Mouse (Mus musculus) midbrain, embryonic 11.5 days (tissue): ENCODE measurements around the gene 2310046K23Rik. TPM values are rescaled to one million over a fixed set of nuclear protein-coding genes. Genes with fewer than 3 reads are reported as not detected.

Experiments
- ATAC-seq: fragments of 200-750 bp; cut with Nextera tagmentation; 2 replicates; pipeline ENCODE4 v1.8.0; 2017; ENCODE audit warnings: moderate TSS enrichment, moderate library complexity; ENCODE audit not compliant: low FRiP score
- DNase-seq: peaks from one replicate; pipeline ENCODE4 v3.0.0; 2015; ENCODE audit warnings: low spot score; ENCODE audit errors: missing footprints
- H3K27ac ChIP-seq: fragments of 300-500 bp; sonication (generic); 2 replicates; pipeline ENCODE4 v1.5.1; 2014; ENCODE audit warnings: low read depth, low read length
- H3K27me3 ChIP-seq: fragments of 300-500 bp; sonication (generic); 2 replicates; pipeline ENCODE4 v1.6.1; 2014; ENCODE audit warnings: mild to moderate bottlenecking, low read length, moderate library complexity, mixed read lengths; ENCODE audit not compliant: control insufficient read depth, insufficient read depth
- H3K36me3 ChIP-seq: fragments of 300-500 bp; sonication (generic); 2 replicates; pipeline ENCODE4 v1.6.1; 2014; ENCODE audit warnings: mild to moderate bottlenecking, low read length, moderate library complexity, mixed read lengths; ENCODE audit not compliant: control insufficient read depth, insufficient read depth
- H3K4me1 ChIP-seq: fragments of 300-500 bp; sonication (generic); 2 replicates; pipeline ENCODE4 v1.6.1; 2014; ENCODE audit warnings: low read length; ENCODE audit not compliant: control insufficient read depth, insufficient read depth
- H3K4me2 ChIP-seq: fragments of 300-500 bp; sonication (generic); 2 replicates; pipeline ENCODE4 v1.6.1; 2014; ENCODE audit warnings: mild to moderate bottlenecking, moderate library complexity
- H3K4me3 ChIP-seq: fragments of 300-500 bp; sonication (generic); 2 replicates; pipeline ENCODE4 v1.5.1; 2014; ENCODE audit warnings: low read depth, low read length
- H3K9ac ChIP-seq: fragments of 300-500 bp; sonication (generic); 2 replicates; pipeline ENCODE4 v1.6.1; 2014; ENCODE audit warnings: low read length
- H3K9me3 ChIP-seq: fragments of 300-500 bp; sonication (generic); 2 replicates; pipeline ENCODE4 v1.6.1; 2016; ENCODE audit warnings: low read length; ENCODE audit not compliant: control insufficient read depth
- WGBS: fragments of 180-500 bp; shearing (Covaris S2); extraction: QIAGEN DNeasy Blood & Tissue Kit; methylation state at CpG from one replicate; pipeline ENCODE4 v1.1.7; 2014; 5-methylcytosine and 5-hydroxymethylcytosine counted together
- polyA plus RNA-seq: library from polyadenylated mRNA; unstranded; fragments of >200 nt; fragmentation: Nextera tagmentation; extraction: Ambion mirVana; gene quantifications from 2 replicates; pipeline ENCODE4 v1.2.1, GENCODE M21; 2014

2310046K23Rik gene
- not detected in 2 replicates for polyA plus RNA-seq

DNA sequence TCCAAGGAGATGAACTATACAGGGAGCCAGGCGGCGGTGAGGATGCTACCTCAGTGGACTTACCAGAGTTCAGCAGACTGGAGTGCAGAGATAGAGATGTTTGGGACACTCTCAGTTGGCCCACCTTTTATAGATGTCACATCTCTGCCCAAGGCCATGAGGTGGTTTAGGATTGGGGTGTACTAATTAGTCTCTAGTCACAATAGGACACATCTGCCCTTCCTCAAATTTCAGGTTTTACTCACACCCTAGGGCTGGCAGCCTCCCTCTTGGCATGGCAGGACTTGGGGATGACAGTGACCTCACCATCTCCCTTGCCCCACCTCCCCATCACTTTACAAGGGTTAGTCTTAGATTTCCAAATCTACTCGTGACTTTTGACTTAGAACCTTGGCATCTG lies at the start of gene 2310046K23Rik:
Gene 2310046K23Rik, minus strand, starts transcription at position 101 of the 400 bp plus-strand sequence.
- H3K9ac ChIP-seq: no peak within 1 kb of the TSS
- H3K27ac ChIP-seq: no peak within 1 kb of the TSS
- no peak within 1 kb of the TSS for H3K4me2 ChIP-seq
- no peak within 1 kb of the TSS for H3K4me3 ChIP-seq
- ATAC-seq: no peak
- no peaks in the 10 kb centered on the region for H3K9me3 ChIP-seq
- DNase-seq: no peak
- H3K4me1 ChIP-seq: no peaks in the 10 kb centered on the region
- WGBS: 90% methylated on average over 3 of the region's 3 CpGs
- H3K27me3 ChIP-seq: no peaks in the 10 kb centered on the region
- H3K36me3 ChIP-seq: no peaks in the 10 kb centered on the region

DNA sequence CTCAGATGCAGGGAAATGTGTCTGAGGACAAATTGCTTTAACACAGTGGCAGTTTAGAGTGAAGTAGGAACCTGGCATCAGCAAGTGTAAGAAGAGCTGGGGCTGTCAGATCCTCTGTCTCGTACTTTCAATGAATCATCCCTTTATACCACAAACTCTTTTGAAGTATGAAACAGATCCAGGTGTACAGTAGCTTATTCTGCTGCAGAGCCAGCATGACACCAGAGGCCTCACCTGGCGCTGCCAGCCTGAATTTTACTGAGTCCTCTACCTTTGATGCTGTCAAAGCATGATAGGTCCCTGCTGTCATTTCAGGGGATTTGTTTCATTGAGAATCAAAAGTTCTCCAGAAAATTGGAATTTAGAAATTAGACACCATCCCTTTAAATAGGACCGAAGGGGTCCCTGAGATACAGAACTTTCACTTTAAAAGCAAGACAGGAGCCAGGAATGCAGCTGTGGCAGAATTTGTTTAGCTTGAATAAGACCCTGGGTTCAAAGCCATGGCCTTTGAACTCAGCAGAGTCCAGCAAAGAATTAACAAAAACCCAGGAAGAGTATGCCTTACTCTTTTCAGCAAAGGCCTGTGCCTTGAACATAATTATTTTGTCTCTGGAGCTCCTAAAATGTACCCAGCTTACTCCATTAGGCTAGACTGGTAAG lies 49.0 kb upstream of the 2310046K23Rik start:
- no peak overlapping the region for H3K4me2 ChIP-seq
- H3K9me3 ChIP-seq: no peaks in the 10 kb centered on the region
- no peak for DNase-seq
- H3K9ac ChIP-seq: no peak overlapping the region
- no peak overlapping the region for H3K4me3 ChIP-seq
- WGBS: 54% methylated on average over 3 of the region's 3 CpGs
- ATAC-seq: no peak
- no peaks in the 10 kb centered on the region for H3K4me1 ChIP-seq
- no peaks in the 10 kb centered on the region for H3K36me3 ChIP-seq
- no peak overlapping the region for H3K27ac ChIP-seq
- no peaks in the 10 kb centered on the region for H3K27me3 ChIP-seq

DNA sequence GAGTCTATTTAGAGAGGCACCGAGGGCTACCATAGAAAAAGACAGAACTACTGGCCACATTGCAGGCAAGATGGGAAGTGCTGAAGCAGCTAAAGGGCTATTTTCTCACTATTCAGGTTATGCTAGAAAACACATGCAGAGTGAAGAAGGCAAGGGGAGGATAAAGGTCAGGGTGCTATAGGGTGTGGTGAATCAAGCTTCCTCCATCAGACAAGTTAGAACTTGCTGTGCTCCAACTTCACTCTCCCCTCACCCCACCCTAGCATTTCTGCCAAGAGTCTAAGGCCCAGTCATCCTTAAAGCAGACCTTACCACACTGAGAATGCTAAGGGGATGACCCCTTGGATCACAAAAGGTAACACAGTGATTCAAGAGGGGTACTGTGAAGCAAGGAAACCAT lies 45.2 kb upstream of the 2310046K23Rik start:
- no peak overlapping the region for H3K9ac ChIP-seq
- no peak overlapping the region for H3K27ac ChIP-seq
- WGBS: 73% methylated on average over 1 of the region's 1 CpGs
- no peaks in the 10 kb centered on the region for H3K4me1 ChIP-seq
- H3K27me3 ChIP-seq: no peaks in the 10 kb centered on the region
- no peaks in the 10 kb centered on the region for H3K9me3 ChIP-seq
- no peak for DNase-seq
- H3K4me3 ChIP-seq: no peak overlapping the region
- H3K36me3 ChIP-seq: no peaks in the 10 kb centered on the region
- no peak overlapping the region for H3K4me2 ChIP-seq
- no peak for ATAC-seq

DNA sequence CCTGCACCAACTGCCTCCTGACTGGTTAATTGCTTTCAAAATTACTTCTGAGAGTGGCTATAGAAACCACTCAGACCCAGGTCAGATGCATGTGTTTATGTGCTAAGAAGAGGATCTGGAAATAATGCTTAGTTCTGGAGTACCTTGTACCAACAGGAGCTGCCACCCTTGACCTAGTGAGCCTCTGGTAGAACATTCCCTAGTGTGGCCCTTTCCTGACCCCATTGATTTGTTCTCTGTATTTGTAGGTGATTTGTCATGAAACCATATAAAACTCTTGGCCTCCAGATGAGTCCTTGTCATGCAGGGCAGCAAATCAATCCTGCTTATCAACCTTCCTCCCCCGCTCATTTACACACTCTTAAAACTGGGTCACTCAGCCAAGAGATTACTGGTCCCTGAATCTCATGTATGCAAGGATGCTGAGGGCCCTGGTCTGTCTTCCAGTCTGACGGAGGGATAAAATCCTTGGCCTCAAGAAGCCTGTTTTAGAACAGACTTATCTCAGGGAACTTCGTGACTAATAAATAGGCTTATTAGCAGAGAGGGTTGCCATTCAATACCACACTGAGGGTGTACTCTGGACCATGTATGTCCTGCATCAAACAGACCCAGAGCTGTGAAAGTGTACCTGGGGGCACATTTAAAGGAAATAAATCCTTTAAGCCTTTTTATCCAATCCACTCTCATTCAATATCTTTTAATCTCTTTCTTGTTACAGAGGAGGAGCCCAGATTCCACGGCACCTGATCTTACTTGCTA lies 44.5 kb upstream of the 2310046K23Rik start:
- DNase-seq (no peak), ATAC-seq (peak; percentile 33; the same call in 1 of the 2 replicates)
- Histone ChIP-seq H3K9me3 (no peaks in the 10 kb centered on the region), H3K4me1 (no peaks in the 10 kb centered on the region), H3K4me3 (no peak overlapping the region), H3K4me2 (no peak overlapping the region), H3K27me3 (no peaks in the 10 kb centered on the region), H3K9ac (no peak overlapping the region), H3K36me3 (no peaks in the 10 kb centered on the region), H3K27ac (no peak overlapping the region)
- WGBS: 56% methylated on average over 4 of the region's 4 CpGs

DNA sequence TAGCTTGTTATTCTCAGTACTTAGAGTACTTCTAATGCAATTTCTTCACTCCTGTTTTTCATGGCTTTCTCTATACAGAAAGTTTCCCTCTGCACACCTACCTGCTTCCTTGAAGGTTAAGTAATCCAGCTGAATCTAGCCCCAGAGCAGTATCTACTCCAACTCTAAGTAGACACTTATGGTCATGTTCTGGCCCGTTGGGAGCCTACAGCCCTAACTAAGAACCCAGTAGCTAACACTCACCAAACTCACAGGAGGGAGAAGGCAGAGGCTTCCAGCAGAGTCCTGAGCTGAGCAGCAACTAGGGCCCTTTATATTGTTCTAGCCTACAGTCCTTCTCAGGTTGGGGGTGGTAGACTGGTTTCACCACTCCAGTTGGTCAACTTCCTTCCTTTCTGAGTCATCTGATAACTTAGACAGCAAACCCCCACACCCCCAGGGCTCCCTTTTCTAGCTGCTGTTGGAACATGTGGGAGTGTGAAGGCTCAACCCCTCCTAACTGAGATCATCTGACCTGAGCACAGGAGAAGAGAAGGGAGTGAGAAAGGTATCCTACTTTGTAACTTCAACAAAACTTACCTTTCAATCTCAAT lies 39.2 kb upstream of the 2310046K23Rik start, which contains the start of gene Ivl:
Gene Ivl, minus strand, starts transcription at position 287 of the 593 bp plus-strand sequence.
- Histone ChIP-seq H3K4me1 (no peaks in the 10 kb centered on the region), H3K4me3 (no peak within 1 kb of the TSS), H3K36me3 (no peaks in the 10 kb centered on the region), H3K27ac (no peak within 1 kb of the TSS), H3K9ac (no peak within 1 kb of the TSS), H3K27me3 (no peaks in the 10 kb centered on the region), H3K9me3 (no peaks in the 10 kb centered on the region), H3K4me2 (no peak within 1 kb of the TSS)
- DNase-seq (no peak), ATAC-seq (no peak)
- WGBS: 68% methylated on average over 1 of the region's 1 CpGs

DNA sequence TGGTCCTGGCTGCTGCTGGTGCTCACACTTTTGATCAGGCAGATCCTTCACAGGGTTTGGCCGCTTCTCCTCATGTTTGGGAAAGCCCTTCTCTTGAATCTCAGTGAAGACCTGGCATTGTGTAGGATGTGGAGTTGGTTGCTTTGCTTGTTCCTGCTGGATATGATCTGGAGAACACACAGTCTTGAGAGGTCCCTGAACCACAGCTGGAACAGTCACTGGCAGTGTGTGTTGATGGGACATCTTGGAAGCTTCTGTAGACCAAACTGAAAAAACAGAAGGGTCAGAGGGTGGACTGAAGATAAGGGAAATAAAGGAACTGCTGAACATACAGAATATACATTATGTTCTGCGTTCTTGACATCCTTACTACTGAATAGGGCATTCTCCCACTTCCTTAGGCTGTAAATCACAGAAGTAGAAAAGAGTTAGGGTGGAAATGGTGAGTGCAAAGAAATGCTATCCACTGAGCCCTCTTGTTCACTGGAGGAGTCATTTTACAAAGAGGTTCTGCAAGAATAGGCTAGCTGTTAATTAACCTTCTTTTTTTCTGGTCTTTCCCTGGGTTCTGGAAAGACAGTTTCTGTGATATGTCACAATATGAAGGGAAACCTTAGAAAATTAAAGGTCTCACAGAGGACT lies 38.3 kb upstream of the 2310046K23Rik start:
- Histone ChIP-seq H3K9ac (no peak overlapping the region), H3K27ac (no peak overlapping the region), H3K4me3 (no peak overlapping the region), H3K9me3 (no peaks in the 10 kb centered on the region), H3K36me3 (no peaks in the 10 kb centered on the region), H3K4me1 (no peaks in the 10 kb centered on the region), H3K4me2 (no peak overlapping the region), H3K27me3 (no peaks in the 10 kb centered on the region)
- no peak for ATAC-seq
- no peak for DNase-seq
- 85% methylated on average over 2 of the region's 2 CpGs for WGBS

DNA sequence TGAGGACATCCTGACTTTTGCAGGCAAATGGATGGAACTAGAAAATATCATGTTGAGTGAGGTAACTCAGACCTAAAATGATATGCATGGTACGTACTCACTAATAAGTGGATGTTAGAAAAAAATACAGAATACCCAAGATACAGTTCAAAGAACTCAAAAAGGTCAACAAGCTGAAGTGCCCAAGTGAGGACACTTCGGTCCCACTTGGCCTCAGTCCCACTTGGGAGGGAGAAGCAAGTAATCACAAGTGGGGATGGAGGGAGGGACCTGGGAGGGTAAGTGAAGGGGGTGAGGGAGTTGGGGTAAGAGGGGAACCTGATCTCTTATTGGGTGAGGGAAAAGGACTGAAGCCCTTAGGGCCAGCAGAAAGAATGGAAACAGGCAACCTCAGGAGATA lies 34.4 kb upstream of the 2310046K23Rik start:
- no peak for ATAC-seq
- no peak overlapping the region for H3K4me2 ChIP-seq
- DNase-seq: no peak
- 93% methylated on average over 2 of the region's 2 CpGs for WGBS
- H3K27me3 ChIP-seq: no peaks in the 10 kb centered on the region
- H3K9me3 ChIP-seq: no peaks in the 10 kb centered on the region
- no peak overlapping the region for H3K9ac ChIP-seq
- H3K4me1 ChIP-seq: no peaks in the 10 kb centered on the region
- no peak overlapping the region for H3K4me3 ChIP-seq
- H3K27ac ChIP-seq: no peak overlapping the region
- H3K36me3 ChIP-seq: no peaks in the 10 kb centered on the region

DNA sequence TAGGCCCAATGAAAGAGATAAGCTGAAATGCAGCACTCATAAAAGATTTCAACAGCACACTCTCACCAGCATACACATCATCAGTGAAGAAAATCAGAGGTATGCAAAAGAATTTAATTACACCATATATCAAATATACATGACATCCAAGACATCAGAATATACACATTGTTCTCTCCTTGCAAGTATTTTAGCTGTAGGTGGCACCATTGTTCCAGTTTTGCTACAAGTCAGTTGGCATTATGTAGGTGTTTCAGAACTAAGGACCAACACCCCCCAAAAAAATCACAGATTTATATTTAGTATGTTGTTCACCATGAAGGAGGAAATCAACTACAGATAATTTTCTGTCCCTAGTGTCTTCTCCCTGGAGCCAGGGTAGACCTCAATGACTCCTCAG lies 31.1 kb upstream of the 2310046K23Rik start:
- Histone ChIP-seq H3K27ac (no peak overlapping the region), H3K9ac (no peak overlapping the region), H3K27me3 (no peaks in the 10 kb centered on the region), H3K36me3 (no peaks in the 10 kb centered on the region), H3K4me1 (no peaks in the 10 kb centered on the region), H3K4me3 (no peak overlapping the region), H3K9me3 (no peaks in the 10 kb centered on the region), H3K4me2 (no peak overlapping the region)
- DNase-seq (no peak), ATAC-seq (no peak)

DNA sequence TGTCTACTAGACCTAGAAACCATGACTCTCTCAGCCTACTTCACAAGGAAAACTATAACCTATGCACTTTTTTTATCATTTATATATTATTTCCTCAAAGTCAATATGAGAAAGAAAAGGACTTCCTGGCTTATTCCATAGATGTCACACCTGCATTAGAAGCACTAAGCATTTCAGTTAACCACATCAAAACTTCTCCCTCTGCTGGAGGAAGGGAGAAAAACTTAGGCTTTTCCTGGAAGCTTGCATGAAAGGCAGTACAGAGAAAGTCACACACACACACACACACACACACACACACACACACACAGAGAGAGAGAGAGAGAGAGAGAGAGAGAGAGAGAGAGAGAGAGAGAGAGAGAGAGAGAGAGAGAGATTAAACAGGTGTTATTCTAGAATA lies 22.0 kb downstream of the 2310046K23Rik start:
- H3K36me3 ChIP-seq: no peaks in the 10 kb centered on the region
- no peaks in the 10 kb centered on the region for H3K9me3 ChIP-seq
- H3K27ac ChIP-seq: no peak overlapping the region
- no peak overlapping the region for H3K9ac ChIP-seq
- no peaks in the 10 kb centered on the region for H3K4me1 ChIP-seq
- ATAC-seq (no peak), DNase-seq (no peak)
- no peaks in the 10 kb centered on the region for H3K27me3 ChIP-seq
- H3K4me3 ChIP-seq: no peak overlapping the region
- no peak overlapping the region for H3K4me2 ChIP-seq
